Mouse (Mus musculus): ENCODE results near the gene Rpl13a. TPM values are rescaled to one million over a fixed set of nuclear protein-coding genes. Genes with fewer than 3 reads are reported as not detected.

Rpl13a gene
- polyA plus RNA-seq, 1 experiment from 2014 or later = 1,210 TPM

GRCm38 (mm10) chr7:45141319-45141718 is 12.8 kb upstream of the Rpl13a start:
- Histone ChIP-seq H3K4me1 (peaks cover 3% of the 10 kb centered on the region; the same call in 1 of the 2 replicates), H3K9me3 (replicated peaks) (no peaks in the 10 kb centered on the region), H3K27ac (no peak overlapping the region), H3K4me3 (no peak overlapping the region), H3K36me3 (peaks cover 53% of the 10 kb centered on the region), H3K27me3 (ENCODE audit: low read depth, poor library complexity, severe bottlenecking) (0 out of 2 replicates have a peak, but pooled peaks cover 11% of the 10 kb centered on the region)
- DNase-seq (ENCODE audit: low spot score) = no peak
- WGBS = 95% methylated on average over 3 of the region's 3 CpGs

- Histone ChIP-seq H3K27ac (no peak overlapping the region), H3K4me3 (no peak overlapping the region), H3K27me3 (ENCODE audit: low read depth, poor library complexity, severe bottlenecking) (peaks cover 23% of the 10 kb centered on the region), H3K4me1 (peaks cover 13% of the 10 kb centered on the region), H3K9me3 (replicated peaks) (no peaks in the 10 kb centered on the region), H3K36me3 (peaks cover 41% of the 10 kb centered on the region)
- WGBS = 83% methylated on average over 8 of the region's 8 CpGs
- DNase-seq (ENCODE audit: low spot score) = no peak
Measured at GRCm38 (mm10) chr7:45139904-45140723, 11.6 kb upstream of the Rpl13a start.

DNA sequence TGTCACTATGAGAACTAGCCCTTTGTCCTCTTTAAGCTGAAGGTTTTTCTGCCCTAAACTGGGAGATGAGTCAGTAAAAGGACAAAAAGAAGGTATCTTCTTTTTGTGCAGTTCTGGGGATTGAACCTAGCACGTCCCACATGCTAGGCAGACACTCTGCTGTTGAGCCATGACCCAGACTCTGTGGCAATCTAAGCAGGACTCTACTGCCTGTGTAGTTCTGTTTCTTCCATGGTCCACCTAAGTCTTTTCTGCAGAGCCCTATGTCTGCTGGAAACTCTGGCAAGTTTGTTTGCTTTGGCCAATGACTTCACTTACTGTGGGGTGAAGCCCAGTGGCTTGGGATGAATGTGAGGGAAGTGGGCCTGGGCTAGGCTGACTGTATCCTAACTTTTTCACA is 9.8 kb upstream of the Rpl13a start:
- no peak for DNase-seq (ENCODE audit: low spot score)
- WGBS = 80% methylated on average over 1 of the region's 1 CpGs
- Histone ChIP-seq H3K36me3 (peaks cover 24% of the 10 kb centered on the region), H3K27me3 (ENCODE audit: low read depth, poor library complexity, severe bottlenecking) (peaks cover 36% of the 10 kb centered on the region), H3K27ac (no peak overlapping the region), H3K9me3 (replicated peaks) (no peaks in the 10 kb centered on the region), H3K4me1 (peaks cover 13% of the 10 kb centered on the region), H3K4me3 (no peak overlapping the region)

GRCm38 (mm10) chr7:45137171-45138006 is 8.8 kb upstream of the Rpl13a start:
- no peak for DNase-seq (ENCODE audit: low spot score)
- H3K9me3 ChIP-seq (replicated peaks) = no peaks in the 10 kb centered on the region
- H3K27me3 ChIP-seq (ENCODE audit: low read depth, poor library complexity, severe bottlenecking) = peaks cover 36% of the 10 kb centered on the region
- H3K4me3 ChIP-seq = no peak overlapping the region
- H3K4me1 ChIP-seq = peaks cover 13% of the 10 kb centered on the region
- 82% methylated on average over 12 of the region's 12 CpGs for WGBS
- H3K36me3 ChIP-seq = peaks cover 15% of the 10 kb centered on the region
- H3K27ac ChIP-seq = no peak overlapping the region

DNA sequence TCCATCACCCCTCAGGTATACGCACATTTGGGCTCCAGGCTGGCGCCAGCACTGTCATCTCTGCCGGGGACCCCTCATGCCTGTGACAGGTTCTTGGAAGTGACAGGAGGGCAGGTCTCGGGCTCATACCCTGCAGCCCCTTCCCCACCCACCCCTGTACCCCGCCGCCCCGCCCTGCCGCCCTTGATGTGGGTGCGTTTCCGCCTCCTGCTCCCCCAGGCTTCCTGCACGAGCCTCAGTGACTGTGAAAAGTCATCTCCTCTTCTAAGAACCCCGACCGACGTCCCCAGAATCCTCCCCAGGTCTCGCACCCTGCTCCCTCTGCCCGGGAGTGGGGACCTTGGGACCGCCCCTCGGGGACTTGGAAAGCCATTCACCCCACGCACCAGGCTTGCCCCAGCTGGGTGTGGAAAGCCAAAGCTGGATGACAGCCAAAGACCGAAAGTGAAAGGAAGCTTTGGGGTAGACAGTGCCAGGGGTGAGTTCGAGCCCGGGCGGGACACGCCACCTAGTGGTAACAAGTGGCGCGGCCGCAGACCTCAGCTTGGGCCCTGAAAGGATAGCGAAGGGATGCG is 7.5 kb upstream of the Rpl13a start, which contains the start of the genes Gm45713 and Flt3l:
Gm45713 (minus strand) TSS at position 239 of the 575 bp plus-strand sequence.
Flt3l (minus strand) TSS at position 440 of the 575 bp plus-strand sequence.
- no peaks in the 10 kb centered on the region for H3K9me3 ChIP-seq (replicated peaks)
- H3K27me3 ChIP-seq (ENCODE audit: low read depth, poor library complexity, severe bottlenecking) = peaks cover 36% of the 10 kb centered on the region
- peak; percentile 88 for DNase-seq (ENCODE audit: low spot score)
- peaks cover 13% of the 10 kb centered on the region for H3K4me1 ChIP-seq
- peak within 1 kb of the TSS; percentile 57 for H3K4me3 ChIP-seq
- 2% methylated on average over 29 of the region's 29 CpGs for WGBS
- H3K36me3 ChIP-seq = 0 out of 2 replicates have a peak, but pooled peaks cover 4% of the 10 kb centered on the region
- peak within 1 kb of the TSS; percentile 56 for H3K27ac ChIP-seq

- Histone ChIP-seq H3K9me3 (replicated peaks) (no peaks in the 10 kb centered on the region), H3K27me3 (ENCODE audit: low read depth, poor library complexity, severe bottlenecking) (peaks cover 36% of the 10 kb centered on the region), H3K36me3 (0 out of 2 replicates have a peak, but pooled peaks cover 4% of the 10 kb centered on the region), H3K4me3 (peak overlapping the region; percentile 57), H3K4me1 (peaks cover 13% of the 10 kb centered on the region), H3K27ac (0 out of 2 replicates have a peak overlapping the region, but pooled peaks have one; percentile 11)
- WGBS = 72% methylated on average over 3 of the region's 3 CpGs
- DNase-seq (ENCODE audit: low spot score) = no peak
Measured at GRCm38 (mm10) chr7:45135370-45135769, 6.8 kb upstream of the Rpl13a start.

- H3K4me1 ChIP-seq = peaks cover 18% of the 10 kb centered on the region
- H3K4me3 ChIP-seq = peak overlapping the region; percentile 2; the same call in 1 of the 2 replicates
- no peak for DNase-seq (ENCODE audit: low spot score)
- no peak overlapping the region for H3K27ac ChIP-seq
- WGBS = 5% methylated on average over 12 of the region's 12 CpGs
- H3K9me3 ChIP-seq (replicated peaks) = no peaks in the 10 kb centered on the region
- H3K36me3 ChIP-seq = 0 out of 2 replicates have a peak, but pooled peaks cover under 1% of the 10 kb centered on the region
- peaks cover 36% of the 10 kb centered on the region for H3K27me3 ChIP-seq (ENCODE audit: low read depth, poor library complexity, severe bottlenecking)
Measured at GRCm38 (mm10) chr7:45134544-45135026, 6.0 kb upstream of the Rpl13a start.

- DNase-seq (ENCODE audit: low spot score) = no peak
- 76% methylated on average over 8 of the region's 8 CpGs for WGBS
- H3K36me3 ChIP-seq = no peaks in the 10 kb centered on the region
- peaks cover 36% of the 10 kb centered on the region for H3K27me3 ChIP-seq (ENCODE audit: low read depth, poor library complexity, severe bottlenecking)
- no peak overlapping the region for H3K4me3 ChIP-seq
- H3K9me3 ChIP-seq (replicated peaks) = no peaks in the 10 kb centered on the region
- no peak overlapping the region for H3K27ac ChIP-seq
- H3K4me1 ChIP-seq = peaks cover 22% of the 10 kb centered on the region
Measured at GRCm38 (mm10) chr7:45133446-45134159, 5.0 kb upstream of the Rpl13a start.

- WGBS = 88% methylated on average over 11 of the region's 11 CpGs
- Histone ChIP-seq H3K27me3 (ENCODE audit: low read depth, poor library complexity, severe bottlenecking) (peaks cover 25% of the 10 kb centered on the region), H3K9me3 (replicated peaks) (no peaks in the 10 kb centered on the region), H3K4me1 (peaks cover 28% of the 10 kb centered on the region), H3K27ac (no peak overlapping the region), H3K36me3 (peaks cover 11% of the 10 kb centered on the region), H3K4me3 (no peak overlapping the region)
- no peak for DNase-seq (ENCODE audit: low spot score)
Measured at GRCm38 (mm10) chr7:45131850-45132249, 3.3 kb upstream of the Rpl13a start.

DNA sequence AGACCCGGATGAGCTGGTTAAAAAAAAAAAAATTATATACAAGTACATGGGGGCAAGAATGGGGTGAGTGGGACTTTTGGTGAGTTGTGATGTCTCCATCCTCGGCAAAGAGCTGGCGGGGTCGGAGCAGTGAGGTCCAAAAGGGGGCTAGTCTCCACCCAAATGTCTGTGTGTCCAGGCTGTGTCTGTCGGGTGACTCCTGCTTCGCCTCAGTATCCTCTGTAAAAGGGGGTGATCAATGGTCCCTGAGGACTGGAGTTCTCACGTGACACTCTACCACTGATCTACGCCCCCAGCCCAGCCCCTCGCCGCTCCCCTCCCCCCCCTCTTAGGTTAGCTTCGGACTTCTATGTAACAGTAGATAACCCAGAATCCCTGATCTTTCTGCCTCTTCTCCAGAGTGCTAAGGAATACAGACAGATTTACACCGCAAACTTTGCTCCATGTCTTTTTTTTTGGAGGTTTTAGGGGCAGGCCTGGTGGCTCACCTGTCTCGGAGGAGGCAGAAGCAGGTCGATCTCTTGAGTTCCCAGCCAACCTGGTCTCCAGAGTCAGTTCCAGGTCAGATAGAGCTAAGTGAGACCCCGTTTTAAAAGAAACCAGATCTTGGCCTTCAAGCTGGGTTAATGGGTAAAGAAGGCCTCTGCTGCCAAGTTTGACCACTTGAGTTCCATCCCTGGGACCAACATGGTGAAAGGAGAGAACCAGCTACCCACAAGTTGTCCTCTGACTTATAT is 1.4 kb upstream of the Rpl13a start:
- Histone ChIP-seq H3K27ac (peak overlapping the region; percentile 97), H3K36me3 (peaks cover 30% of the 10 kb centered on the region), H3K4me1 (peaks cover 34% of the 10 kb centered on the region), H3K9me3 (replicated peaks) (no peaks in the 10 kb centered on the region), H3K27me3 (ENCODE audit: low read depth, poor library complexity, severe bottlenecking) (peaks cover 12% of the 10 kb centered on the region), H3K4me3 (peak overlapping the region; percentile 75)
- DNase-seq (ENCODE audit: low spot score) = no peak
- WGBS = 54% methylated on average over 15 of the region's 15 CpGs

DNA sequence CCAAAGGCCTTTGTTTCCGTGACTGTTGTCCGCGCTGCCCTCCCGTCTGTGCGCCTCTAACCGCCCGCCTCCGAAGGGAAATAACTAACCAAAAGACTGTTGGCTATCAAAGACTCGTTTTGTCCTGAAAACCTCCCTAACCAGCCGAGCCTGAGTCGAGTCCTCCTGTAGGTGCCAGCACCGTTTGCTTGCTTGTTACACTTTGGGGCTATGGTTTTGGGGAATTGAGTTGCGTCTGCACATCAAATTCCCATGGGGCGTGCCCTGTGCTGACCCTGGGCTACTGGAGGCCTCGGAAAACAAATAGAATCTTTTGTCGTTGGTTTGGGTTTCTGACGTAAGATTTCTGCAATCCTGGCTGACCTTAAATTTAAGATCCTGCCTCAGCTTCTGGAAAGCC is 757 bp upstream of the Rpl13a start:
- under 1% methylated on average over 17 of the region's 17 CpGs for WGBS
- peak overlapping the region; percentile 75 for H3K4me3 ChIP-seq
- peak overlapping the region; percentile 97 for H3K27ac ChIP-seq
- no peak for DNase-seq (ENCODE audit: low spot score)
- no peaks in the 10 kb centered on the region for H3K9me3 ChIP-seq (replicated peaks)
- peaks cover 32% of the 10 kb centered on the region for H3K36me3 ChIP-seq
- peaks cover 5% of the 10 kb centered on the region for H3K27me3 ChIP-seq (ENCODE audit: low read depth, poor library complexity, severe bottlenecking)
- H3K4me1 ChIP-seq = peaks cover 39% of the 10 kb centered on the region
